Mouse (Mus musculus) neural tube, embryonic 12.5 days (tissue): ENCODE measurements at regions not wholly inside any gene's neighbourhood (a gene's known extent, or its start where the extent isn't known, plus 50 kb on each side); places are given as distances from the start of the nearest gene placed in this dataset.

Source experiments
- ATAC-seq: fragments of 200-750 bp; cut with Nextera tagmentation; 2 replicates; pipeline ENCODE4 v1.8.0; 2017; ENCODE audit warnings: low read depth, mild to moderate bottlenecking, moderate TSS enrichment, moderate library complexity; ENCODE audit not compliant: low FRiP score
- H3K27ac ChIP-seq: fragments of 300-500 bp; sonication (generic); 2 replicates; pipeline ENCODE4 v1.5.1; 2016
- H3K27me3 ChIP-seq: fragments of 300-500 bp; sonication (generic); replicated peaks from 2 replicates; pipeline ENCODE4 v1.6.1; 2016; ENCODE audit warnings: mild to moderate bottlenecking
- H3K36me3 ChIP-seq: fragments of 300-500 bp; sonication (generic); 2 replicates; pipeline ENCODE4 v1.6.1; 2016; ENCODE audit warnings: mild to moderate bottlenecking
- H3K4me1 ChIP-seq: fragments of 300-500 bp; sonication (generic); 2 replicates; pipeline ENCODE4 v1.6.1; 2016
- H3K4me2 ChIP-seq: fragments of 300-500 bp; sonication (generic); replicated peaks from 2 replicates; pipeline ENCODE4 v1.6.1; 2016; ENCODE audit warnings: mild to moderate bottlenecking
- H3K4me3 ChIP-seq: fragments of 300-500 bp; sonication (generic); 2 replicates; pipeline ENCODE4 v1.5.1; 2016
- H3K9ac ChIP-seq: fragments of 300-500 bp; sonication (generic); 2 replicates; pipeline ENCODE4 v1.6.1; 2016; ENCODE audit warnings: mild to moderate bottlenecking
- H3K9me3 ChIP-seq: fragments of 300-500 bp; sonication (generic); 2 replicates; pipeline ENCODE4 v1.6.1; 2016; ENCODE audit warnings: mild to moderate bottlenecking
- WGBS: fragments of 180-500 bp; shearing (Covaris S2); methylation state at CpG from one replicate; pipeline ENCODE4 v1.1.7; 2016; 5-methylcytosine and 5-hydroxymethylcytosine counted together

GRCm38 (mm10) chr7:70300516-70300915 lies 66.0 kb downstream of the Nr2f2 start:
- Histone ChIP-seq H3K9ac (no peak overlapping the region), H3K4me3 (no peak overlapping the region), H3K36me3 (no peaks in the 10 kb centered on the region), H3K4me1 (no peaks in the 10 kb centered on the region), H3K27me3 (peaks cover 4% of the 10 kb centered on the region; the same call in 1 of the 2 replicates), H3K9me3 (no peaks in the 10 kb centered on the region), H3K4me2 (no peak overlapping the region), H3K27ac (no peak overlapping the region)
- WGBS: 80% methylated on average over 5 of the region's 5 CpGs
- ATAC-seq: no peak

DNA sequence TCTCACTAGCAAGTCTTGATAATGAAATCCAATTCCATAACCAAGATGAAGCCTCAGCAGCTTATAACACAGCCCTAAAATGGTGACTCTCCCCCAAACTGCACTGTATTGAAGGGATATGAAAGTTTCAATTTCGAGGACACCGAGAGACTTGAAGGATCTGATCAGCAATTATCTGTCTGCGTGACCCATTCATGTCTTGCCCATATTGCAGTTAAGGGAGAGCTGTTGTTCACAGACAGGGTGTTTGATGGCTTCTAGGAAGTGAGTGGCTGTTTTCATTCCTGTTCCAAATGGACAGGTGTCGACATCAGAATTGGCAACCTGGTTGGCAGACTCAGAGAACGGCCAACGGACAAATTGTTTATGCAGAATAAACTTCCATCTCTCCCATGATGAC lies 75.1 kb downstream of the Nr2f2 start:
- Histone ChIP-seq H3K9ac (no peak overlapping the region), H3K36me3 (no peaks in the 10 kb centered on the region), H3K4me3 (no peak overlapping the region), H3K4me2 (no peak overlapping the region), H3K9me3 (no peaks in the 10 kb centered on the region), H3K4me1 (peaks cover 7% of the 10 kb centered on the region), H3K27me3 (peaks cover 44% of the 10 kb centered on the region), H3K27ac (no peak overlapping the region)
- no peak for ATAC-seq
- WGBS: 91% methylated on average over 6 of the region's 6 CpGs

DNA sequence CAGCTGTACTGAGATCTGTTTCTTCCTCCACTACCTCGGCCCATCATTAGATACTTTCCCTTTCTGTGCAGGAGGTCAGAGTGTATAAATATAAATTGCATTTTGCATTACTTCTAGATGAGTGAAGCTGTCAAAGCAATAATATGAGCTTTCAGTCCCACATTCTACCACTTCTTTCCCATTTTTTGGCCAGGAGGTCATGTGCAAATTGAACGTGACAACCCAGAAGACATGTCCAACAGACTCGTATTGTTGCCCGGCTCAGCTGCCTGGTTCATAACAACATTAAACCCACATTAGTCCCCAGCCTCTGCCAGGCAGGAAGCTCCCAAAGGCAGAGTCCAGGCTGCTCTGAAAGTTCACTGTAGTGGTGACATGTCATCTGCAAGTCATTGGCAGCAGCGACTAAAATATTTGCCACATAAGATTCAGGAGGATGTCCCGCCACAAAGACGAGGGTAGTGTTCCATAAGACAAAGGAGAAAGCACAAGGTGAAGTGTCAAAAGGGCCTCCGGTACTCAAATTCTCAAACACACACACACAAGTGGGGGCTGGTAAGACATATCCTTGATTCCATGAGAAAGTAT lies 75.7 kb downstream of the Nr2f2 start:
- ATAC-seq: no peak
- no peak overlapping the region for H3K4me2 ChIP-seq
- no peak overlapping the region for H3K4me3 ChIP-seq
- H3K9me3 ChIP-seq: no peaks in the 10 kb centered on the region
- H3K9ac ChIP-seq: no peak overlapping the region
- peaks cover 50% of the 10 kb centered on the region for H3K27me3 ChIP-seq
- H3K36me3 ChIP-seq: no peaks in the 10 kb centered on the region
- no peak overlapping the region for H3K27ac ChIP-seq
- peaks cover 7% of the 10 kb centered on the region for H3K4me1 ChIP-seq
- 83% methylated on average over 8 of the region's 8 CpGs for WGBS

- H3K4me3 ChIP-seq: no peak overlapping the region
- no peaks in the 10 kb centered on the region for H3K36me3 ChIP-seq
- H3K9me3 ChIP-seq: no peaks in the 10 kb centered on the region
- H3K27ac ChIP-seq: no peak overlapping the region
- H3K4me1 ChIP-seq: peaks cover 7% of the 10 kb centered on the region
- H3K9ac ChIP-seq: no peak overlapping the region
- 56% methylated on average over 6 of the region's 6 CpGs for WGBS
- H3K4me2 ChIP-seq: no peak overlapping the region
- H3K27me3 ChIP-seq: peaks cover 55% of the 10 kb centered on the region
- no peak for ATAC-seq
These were observed 76.3 kb downstream of the Nr2f2 start for GRCm38 (mm10) chr7:70290277-70290676.

DNA sequence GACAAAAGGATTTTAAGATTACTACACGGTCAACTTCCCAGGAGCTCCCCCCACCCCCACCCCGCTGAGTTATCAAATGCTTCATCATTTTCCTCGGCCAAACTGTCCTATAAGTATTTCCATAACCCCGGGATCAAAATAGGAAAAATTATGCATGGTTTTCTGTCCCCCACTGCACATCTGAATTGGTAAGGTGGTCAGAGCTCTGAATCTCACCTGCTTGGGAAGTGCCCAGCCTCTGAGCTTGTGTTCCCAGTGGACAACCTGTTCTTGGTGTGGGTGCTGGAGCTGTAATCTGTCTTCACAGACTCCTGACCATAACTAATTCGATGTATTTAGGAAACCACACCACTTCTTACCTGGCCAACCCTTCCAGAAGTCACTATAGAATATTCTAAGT lies 77.9 kb downstream of the Nr2f2 start:
- no peak for ATAC-seq
- Histone ChIP-seq H3K27me3 (peaks cover 72% of the 10 kb centered on the region), H3K27ac (no peak overlapping the region), H3K36me3 (no peaks in the 10 kb centered on the region), H3K4me3 (no peak overlapping the region), H3K9me3 (no peaks in the 10 kb centered on the region), H3K9ac (no peak overlapping the region), H3K4me1 (peaks cover 7% of the 10 kb centered on the region), H3K4me2 (no peak overlapping the region)
- WGBS: 10% methylated on average over 5 of the region's 5 CpGs

DNA sequence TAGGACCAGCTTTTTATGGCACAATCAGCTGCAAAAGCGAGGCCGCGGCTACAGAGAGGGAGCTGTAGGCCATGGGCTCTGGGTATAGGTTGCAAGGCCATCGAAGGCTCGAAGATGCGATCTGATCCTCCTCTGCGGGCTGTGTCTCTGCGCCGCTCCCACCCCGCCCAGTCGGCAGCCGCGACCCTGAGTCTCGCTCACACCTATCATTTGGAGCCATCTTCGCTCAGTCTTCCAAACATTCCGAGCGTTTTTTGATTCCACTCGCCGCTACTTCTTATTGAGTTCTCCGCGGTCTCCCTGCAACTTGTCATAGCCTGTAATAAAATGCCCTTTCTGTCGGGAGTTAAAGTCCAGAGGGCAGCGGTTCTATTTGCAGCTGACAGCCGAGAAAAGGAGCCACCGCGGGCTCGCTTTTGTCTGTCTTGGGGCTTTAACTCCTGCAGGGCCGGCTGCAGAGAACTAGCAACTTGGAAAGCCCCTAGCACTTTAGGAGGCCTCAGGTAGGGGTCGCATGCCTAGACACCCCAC lies 78.6 kb downstream of the Nr2f2 start:
- H3K4me1 ChIP-seq: peaks cover 7% of the 10 kb centered on the region
- peaks cover 78% of the 10 kb centered on the region for H3K27me3 ChIP-seq
- H3K4me2 ChIP-seq: peak overlapping the region; percentile 55
- H3K36me3 ChIP-seq: no peaks in the 10 kb centered on the region
- WGBS: 1% methylated on average over 29 of the region's 29 CpGs
- H3K9me3 ChIP-seq: no peaks in the 10 kb centered on the region
- H3K9ac ChIP-seq: no peak overlapping the region
- H3K27ac ChIP-seq: no peak overlapping the region
- ATAC-seq: 0 out of 2 replicates have a peak, but pooled peaks have one; percentile 44
- peak overlapping the region; percentile 16 for H3K4me3 ChIP-seq

GRCm38 (mm10) chr7:70286836-70287355 lies 79.6 kb downstream of the Nr2f2 start:
- Histone ChIP-seq H3K4me1 (peaks cover 9% of the 10 kb centered on the region), H3K9ac (no peak overlapping the region), H3K4me2 (no peak overlapping the region), H3K27ac (no peak overlapping the region), H3K36me3 (no peaks in the 10 kb centered on the region), H3K9me3 (no peaks in the 10 kb centered on the region), H3K27me3 (peaks cover 89% of the 10 kb centered on the region), H3K4me3 (no peak overlapping the region)
- WGBS: under 1% methylated on average over 14 of the region's 14 CpGs
- no peak for ATAC-seq

DNA sequence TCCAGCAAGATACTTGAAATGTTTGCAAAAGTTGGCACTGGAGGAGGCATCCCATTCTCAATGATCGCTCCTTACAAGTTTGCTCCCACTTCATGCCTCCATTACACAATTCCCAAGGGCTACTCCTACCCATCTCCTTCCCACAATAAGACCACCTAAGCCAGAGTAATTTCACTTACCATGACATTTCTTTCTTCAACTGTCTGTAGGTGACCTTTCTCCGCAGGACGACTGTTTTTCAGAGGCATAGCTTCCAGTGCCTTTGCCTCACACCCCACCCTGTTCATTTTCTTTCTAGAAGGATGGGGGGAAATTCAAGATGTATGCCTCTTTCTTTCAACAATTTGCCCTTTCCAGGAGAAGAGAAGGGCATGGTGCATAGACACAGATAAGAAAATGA lies 81.2 kb downstream of the Nr2f2 start:
- no peaks in the 10 kb centered on the region for H3K36me3 ChIP-seq
- no peak overlapping the region for H3K4me2 ChIP-seq
- peaks cover 99% of the 10 kb centered on the region for H3K27me3 ChIP-seq
- H3K9ac ChIP-seq: no peak overlapping the region
- no peak for ATAC-seq
- no peak overlapping the region for H3K4me3 ChIP-seq
- H3K9me3 ChIP-seq: no peaks in the 10 kb centered on the region
- peaks cover 24% of the 10 kb centered on the region for H3K4me1 ChIP-seq
- H3K27ac ChIP-seq: no peak overlapping the region
- WGBS: 6% methylated on average over 3 of the region's 3 CpGs

DNA sequence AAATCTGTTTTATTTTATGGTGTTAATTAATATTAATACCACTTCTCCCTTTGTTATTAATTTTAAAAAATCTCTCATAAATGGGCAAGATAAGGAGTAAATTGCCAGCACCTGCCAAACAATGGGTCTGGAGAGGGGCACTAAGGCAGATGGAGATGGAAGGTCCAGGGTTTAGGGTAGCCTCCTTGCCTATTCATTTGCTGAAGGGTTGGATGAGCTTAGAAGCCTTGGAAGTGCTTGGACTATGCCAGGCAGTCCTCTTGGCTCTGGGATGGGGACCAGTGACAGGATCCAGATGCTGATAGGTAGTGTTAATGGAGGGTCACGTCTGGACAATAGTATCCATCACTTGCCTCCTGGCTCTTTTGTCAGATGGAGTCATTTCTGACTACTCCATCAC lies 82.7 kb downstream of the Nr2f2 start:
- Histone ChIP-seq H3K9ac (no peak overlapping the region), H3K4me2 (no peak overlapping the region), H3K36me3 (no peaks in the 10 kb centered on the region), H3K9me3 (no peaks in the 10 kb centered on the region), H3K4me1 (peaks cover 30% of the 10 kb centered on the region), H3K4me3 (no peak overlapping the region), H3K27me3 (peaks cover 96% of the 10 kb centered on the region), H3K27ac (no peak overlapping the region)
- 3% methylated on average over 1 of the region's 1 CpGs for WGBS
- ATAC-seq: no peak

GRCm38 (mm10) chr7:70283166-70283565 lies 83.4 kb downstream of the Nr2f2 start:
- peaks cover 94% of the 10 kb centered on the region for H3K27me3 ChIP-seq
- H3K4me1 ChIP-seq: peaks cover 28% of the 10 kb centered on the region
- no peak overlapping the region for H3K9ac ChIP-seq
- no peak for ATAC-seq
- H3K9me3 ChIP-seq: no peaks in the 10 kb centered on the region
- no peak overlapping the region for H3K4me3 ChIP-seq
- H3K4me2 ChIP-seq: no peak overlapping the region
- WGBS: 4% methylated on average over 4 of the region's 4 CpGs
- H3K27ac ChIP-seq: no peak overlapping the region
- H3K36me3 ChIP-seq: no peaks in the 10 kb centered on the region

- H3K4me2 ChIP-seq: no peak overlapping the region
- WGBS: under 1% methylated on average over 11 of the region's 11 CpGs
- no peak overlapping the region for H3K27ac ChIP-seq
- H3K4me3 ChIP-seq: no peak overlapping the region
- peaks cover 22% of the 10 kb centered on the region for H3K4me1 ChIP-seq
- no peaks in the 10 kb centered on the region for H3K9me3 ChIP-seq
- peaks cover 90% of the 10 kb centered on the region for H3K27me3 ChIP-seq
- no peaks in the 10 kb centered on the region for H3K36me3 ChIP-seq
- ATAC-seq: no peak
- no peak overlapping the region for H3K9ac ChIP-seq
These were observed 84.5 kb downstream of the Nr2f2 start for GRCm38 (mm10) chr7:70281891-70282515.

DNA sequence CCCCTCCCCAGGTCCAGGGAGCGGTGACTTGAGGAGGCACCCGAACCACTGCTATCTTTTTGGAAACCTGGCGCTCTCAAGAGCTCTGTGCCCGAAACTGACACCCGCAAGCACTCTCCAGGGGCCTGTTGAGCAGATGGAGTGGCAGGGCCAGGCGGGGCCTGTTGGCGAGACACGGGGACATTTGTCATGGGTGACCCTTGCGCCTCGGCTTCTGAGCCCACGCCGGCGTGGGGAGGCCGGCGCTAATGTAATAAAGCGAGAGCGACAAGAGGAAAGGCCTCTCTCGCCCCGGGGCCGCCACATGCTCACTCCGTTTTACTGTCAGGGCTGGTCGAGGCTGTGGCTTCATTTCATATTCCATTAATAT lies 85.2 kb downstream of the Nr2f2 start:
- WGBS: under 1% methylated on average over 22 of the region's 22 CpGs
- no peak overlapping the region for H3K9ac ChIP-seq
- peaks cover 22% of the 10 kb centered on the region for H3K4me1 ChIP-seq
- H3K4me2 ChIP-seq: peak overlapping the region; percentile 53
- ATAC-seq: peak; percentile 55
- H3K27ac ChIP-seq: no peak overlapping the region
- no peaks in the 10 kb centered on the region for H3K36me3 ChIP-seq
- peaks cover 87% of the 10 kb centered on the region for H3K27me3 ChIP-seq
- no peaks in the 10 kb centered on the region for H3K9me3 ChIP-seq
- no peak overlapping the region for H3K4me3 ChIP-seq
